Mouse (Mus musculus): ENCODE data around the gene Cdk19.

Cdk19 gene

DNA sequence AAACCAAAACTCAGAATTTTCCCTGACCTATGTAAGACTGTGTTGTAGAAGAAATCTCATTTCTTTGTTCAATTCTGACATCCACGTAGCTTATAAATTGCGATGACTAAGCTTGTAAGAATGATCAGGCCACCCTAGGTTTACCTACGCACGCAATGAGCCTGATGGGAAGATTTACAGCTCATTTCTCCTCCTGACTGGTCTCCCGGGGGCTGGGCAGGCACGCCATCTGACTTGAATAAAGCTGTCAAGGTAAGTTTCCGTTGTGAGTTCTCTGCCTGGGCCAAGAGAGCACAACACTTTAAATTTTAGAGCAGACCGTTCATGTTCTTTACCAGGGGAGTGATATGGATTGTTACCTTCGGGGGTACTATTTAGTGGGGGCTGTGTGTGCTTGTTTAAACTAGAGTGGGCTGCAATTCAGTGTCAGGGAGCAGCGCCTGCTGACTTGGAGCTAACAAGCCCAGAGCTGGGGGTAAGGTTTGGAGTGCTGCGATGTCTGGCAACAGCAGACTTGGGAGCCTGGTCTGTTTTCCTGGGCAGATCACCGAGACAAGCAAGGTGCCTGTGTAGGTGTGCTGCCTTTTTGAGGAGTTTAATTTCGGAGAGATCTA, at the start of gene Cdk19:
Gene Cdk19, plus strand, starts transcription at position 214 of the 614 bp plus-strand sequence.
- no peak for DNase-seq (ENCODE audit: low spot score)

DNA sequence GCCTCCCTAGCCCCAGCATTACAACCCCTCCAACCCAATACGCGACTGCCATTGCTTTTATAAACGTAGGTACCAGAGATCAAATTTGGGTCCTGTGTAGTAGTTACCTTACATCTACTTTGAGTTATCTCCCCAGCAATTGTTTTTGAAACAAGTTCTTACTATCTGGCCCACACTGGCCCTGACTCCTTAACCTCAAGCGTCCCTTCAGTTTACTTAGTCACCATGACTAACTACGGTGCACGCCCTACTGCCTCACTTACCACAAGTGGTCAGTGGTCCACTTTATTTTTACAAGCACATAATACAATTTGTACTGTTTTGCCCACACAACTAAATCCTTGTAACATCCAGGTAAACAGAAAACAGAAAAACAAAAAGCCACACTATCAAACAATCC, 46.7 kb upstream of the Cdk19 start:
- no peak for DNase-seq (ENCODE audit: low spot score)

DNA sequence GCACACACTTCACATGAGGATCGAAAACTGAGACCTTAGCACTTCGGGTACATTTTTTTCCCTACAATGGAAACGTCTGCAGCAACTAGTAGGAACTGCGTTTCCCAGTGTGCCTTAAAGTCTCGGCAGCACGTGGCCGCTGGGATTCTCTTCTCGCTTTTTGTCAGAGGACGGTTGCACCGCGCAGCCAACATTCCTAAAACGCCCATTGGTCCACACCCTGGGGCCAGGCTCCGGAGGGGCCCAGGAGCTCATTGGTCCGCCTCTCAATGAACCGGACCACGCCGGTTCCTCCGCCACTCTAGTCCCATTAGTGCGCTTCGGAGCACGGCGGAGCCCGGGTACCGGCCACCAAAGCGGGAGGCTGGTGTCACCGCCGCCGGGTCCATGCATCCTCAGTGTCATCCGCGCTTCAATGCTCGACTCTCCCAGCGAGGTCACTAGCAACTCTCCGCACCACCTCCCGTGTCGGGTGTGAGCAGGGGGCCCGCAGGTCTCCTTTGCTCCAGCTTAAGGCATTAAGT, 38.7 kb upstream of the Cdk19 start:
- peak; percentile 85 for DNase-seq (ENCODE audit: low spot score)

DNA sequence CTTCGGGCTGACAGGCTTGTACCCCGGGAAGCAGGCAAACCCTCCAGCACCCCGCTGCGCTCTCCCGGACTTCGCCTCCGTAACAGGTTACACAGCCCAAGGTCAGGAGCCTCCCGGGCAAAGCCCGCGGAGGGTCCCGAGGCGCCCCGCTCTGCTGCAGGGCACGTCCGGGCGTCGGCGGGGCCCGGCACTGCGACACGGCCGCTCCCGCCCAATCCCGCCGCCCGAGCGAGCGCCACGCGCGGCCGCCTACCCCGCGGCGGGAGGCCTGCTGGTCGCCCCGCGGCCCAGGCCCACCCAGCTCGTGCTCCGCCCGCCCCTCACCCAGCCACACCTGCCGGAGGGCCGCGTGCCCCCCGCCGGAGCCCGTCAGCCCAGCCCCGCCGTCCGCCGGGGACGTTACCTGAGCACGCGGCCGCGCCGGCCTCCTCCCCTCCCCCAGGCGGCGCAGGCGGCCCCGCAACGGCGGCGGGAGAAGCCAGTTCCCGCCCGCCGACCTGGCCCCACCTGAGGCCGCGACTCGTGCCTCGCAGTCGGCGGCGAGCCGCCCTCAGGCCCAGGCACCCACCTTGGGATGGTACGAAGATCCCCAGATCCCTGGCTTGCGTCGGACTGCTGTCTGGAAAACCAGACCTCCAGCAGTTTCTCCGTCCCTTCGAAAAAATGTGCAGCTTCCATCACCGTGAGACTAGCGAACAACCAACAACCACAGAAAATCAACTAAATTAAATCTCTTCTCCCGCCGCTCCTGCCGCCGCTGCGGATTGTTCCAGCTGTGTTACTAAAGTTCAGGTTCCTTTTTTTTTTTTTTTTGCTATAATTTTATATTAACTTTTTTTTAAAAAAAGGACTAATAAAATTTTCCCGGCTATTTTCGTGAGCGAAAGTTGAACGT, 37.9 kb upstream of the Cdk19 start:
- DNase-seq (ENCODE audit: low spot score): peak; percentile 78

DNA sequence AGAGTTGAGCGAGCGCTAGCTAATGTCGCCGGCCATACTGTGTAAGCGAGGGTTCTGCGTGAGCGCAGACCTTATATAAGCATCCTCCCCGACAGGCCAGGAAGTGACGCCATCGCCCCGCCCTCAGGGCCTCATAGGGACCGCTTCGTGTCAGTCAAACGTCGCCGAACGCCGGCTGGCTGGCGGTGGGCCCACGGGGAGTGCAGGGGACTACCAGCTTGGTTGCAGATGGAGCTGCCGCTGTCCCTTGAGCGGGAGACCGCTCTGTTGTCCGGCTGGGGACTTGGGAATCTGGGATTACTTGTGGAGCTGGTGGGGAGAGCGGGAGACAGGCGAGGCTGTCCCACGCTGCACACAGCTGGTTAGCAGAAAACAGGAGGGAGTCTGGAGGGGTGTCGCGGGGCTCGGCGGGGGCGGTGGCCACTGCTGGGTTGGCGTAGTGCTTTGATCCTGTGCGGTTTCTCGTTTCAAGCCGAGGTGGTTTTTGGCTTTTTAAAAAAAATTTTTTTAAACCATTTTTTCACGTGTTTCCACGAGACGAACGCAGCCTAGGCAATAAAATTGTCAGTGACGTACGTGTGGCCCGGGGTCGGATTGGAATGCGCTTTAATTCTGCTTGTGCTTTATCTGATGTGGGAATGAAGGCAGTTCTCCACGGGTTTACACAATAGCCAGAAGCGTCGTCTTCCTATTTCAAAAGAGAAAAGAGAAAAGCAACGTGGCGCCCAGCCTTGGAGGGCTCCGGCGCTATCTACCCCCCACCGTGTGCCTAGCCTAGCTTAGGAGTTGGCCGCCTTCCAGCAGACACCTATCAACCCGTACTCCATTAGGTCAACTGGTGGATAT, 37.0 kb upstream of the Cdk19 start, which contains the start of gene Amd1:
Gene Amd1, minus strand, starts transcription at position 47 of the 846 bp plus-strand sequence.
- DNase-seq (ENCODE audit: low spot score): peak; percentile 100

DNA sequence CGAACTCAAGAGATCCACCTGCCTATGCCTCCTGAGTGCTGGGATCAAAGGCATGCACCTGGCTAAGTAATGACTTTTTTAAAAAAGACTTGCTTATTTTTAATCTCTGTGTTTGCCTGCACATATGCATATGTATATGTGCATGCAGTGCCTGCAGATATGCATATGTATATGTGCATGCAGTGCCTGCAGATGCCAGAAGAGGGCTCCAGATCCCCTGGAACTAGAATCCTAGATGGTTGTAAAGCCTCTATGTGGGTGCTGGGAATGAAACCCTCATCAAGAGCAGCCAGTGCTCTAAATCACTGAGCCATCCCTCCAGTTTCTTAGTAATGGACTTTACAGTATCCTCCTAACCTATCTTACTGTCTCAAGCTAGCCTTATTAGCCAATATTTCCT, 33.4 kb upstream of the Cdk19 start:
- DNase-seq (ENCODE audit: low spot score): no peak

DNA sequence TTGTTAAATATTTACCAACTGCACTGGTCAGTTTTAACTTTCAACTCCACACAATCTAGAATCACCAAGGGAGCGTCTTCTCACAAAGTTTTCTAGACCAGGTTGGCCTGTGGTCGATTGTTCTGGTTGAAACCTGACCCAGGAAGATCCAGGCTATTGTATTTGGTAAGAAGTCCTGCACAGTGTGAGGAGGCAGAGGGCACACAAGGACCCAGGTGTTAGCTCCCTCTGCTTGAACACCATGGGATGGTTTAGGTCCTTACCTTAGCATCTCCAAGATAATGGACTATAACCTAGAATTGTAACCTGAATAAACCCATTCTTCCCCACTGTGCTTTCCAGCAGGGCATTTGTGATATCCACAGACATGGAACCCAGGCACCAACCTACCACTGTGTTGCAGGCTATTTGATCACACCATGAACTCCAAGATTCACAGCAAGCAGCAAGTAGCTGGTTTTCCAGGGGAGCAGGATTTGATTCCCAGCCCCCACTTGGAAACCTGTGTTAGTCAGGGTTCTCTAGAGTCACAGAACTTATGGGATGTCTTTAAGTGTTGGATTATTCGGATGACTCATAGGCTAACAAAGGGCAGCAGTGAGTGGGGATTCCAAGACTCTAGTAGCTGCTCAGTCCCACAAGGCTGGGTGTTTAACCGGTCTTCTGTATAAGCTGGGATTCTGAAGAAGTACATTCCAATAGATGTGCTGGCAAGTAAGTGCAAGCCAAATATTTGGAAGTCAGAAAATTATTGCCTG, 31.4 kb upstream of the Cdk19 start:
- no peak for DNase-seq (ENCODE audit: low spot score)

DNA sequence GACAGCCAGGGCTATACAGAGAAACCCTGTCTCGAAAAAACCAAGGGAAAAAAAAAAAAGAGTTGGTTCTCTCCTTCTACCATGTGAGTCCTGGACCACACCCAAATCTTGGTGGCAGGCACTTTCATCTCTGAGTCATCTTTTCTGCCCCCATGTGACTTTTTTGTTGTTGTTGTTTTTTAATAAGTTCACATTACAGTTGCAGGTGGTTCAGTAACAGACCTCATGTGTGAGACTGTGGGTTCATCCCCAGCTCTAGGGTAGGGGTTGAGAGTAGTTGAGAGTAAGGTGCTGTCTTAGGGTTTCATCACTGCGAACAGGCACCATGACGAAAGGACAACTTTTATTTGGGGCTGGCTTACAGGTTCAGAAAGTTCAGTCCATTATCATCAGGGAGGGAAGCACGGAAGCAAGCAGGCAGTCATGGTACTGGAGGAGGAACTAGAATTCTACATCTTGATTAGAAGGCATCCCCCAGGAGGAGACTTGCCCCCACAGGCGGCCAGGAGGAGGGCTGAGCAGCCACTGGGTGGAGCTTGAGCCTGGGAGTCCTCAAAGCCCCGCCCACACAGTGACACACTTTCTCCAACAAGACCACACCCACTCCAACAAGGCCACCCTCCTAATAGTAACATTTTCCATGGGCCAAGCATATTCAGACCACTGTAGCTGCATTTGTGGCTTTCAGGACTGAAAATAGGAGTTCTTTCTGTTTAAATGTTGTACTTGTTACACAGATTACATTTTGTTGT, 29.3 kb upstream of the Cdk19 start:
- DNase-seq (ENCODE audit: low spot score): peak; percentile 22

DNA sequence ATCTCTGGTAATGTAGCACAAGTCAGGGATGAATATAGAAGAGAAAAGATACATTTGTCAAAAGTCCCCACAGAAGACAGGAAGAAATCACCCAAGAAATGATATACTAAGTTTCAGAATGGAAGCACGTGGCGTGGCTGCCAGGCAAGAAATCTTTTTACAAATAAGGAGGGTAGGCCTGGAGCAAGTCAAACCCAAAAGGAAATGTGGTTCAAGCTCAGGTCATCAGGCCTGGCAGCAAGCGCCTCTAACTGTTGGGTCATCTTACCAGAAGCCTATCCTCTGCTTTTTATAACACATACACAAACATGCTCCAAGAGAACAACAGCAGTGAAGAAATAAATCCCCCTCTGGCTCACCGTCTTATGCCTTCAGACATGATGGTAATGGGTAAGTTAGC, 26.6 kb upstream of the Cdk19 start:
- peak; percentile 59 for DNase-seq (ENCODE audit: low spot score)

DNA sequence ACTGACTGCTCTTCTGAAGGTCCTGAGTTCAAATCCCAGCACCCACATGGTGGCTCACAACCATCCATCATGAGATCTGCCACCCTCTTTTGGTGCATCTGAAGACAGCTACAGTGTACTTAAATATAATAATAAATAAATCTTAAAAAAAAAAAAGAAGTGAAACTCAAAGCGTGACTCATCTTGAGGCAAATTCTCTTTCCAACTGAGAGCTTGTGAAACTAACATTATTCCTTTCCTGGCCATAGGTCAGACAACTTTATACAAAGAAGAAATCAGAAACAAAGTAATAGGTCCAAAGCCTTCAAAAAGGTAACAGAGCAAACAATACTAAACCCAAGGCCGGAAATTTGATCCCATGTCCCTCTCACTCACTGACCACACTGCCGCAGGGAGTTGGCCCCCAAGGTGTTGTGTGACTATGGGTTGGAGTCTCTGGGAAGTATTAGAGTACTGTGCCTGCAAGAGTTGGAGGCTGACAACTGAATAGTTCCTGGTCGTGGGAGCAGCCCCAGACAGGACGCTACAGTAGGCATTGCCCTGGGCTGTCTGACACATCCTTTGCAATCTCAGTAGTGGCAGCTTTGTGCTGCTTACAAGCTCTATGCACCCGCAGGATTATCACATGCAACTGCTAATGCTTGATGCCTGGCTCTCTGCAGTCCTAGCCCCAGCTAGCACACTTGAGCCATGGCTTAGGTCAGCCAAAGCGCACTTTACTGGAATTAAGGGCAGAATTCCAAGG, 22.4 kb upstream of the Cdk19 start:
- DNase-seq (ENCODE audit: low spot score): no peak

DNA sequence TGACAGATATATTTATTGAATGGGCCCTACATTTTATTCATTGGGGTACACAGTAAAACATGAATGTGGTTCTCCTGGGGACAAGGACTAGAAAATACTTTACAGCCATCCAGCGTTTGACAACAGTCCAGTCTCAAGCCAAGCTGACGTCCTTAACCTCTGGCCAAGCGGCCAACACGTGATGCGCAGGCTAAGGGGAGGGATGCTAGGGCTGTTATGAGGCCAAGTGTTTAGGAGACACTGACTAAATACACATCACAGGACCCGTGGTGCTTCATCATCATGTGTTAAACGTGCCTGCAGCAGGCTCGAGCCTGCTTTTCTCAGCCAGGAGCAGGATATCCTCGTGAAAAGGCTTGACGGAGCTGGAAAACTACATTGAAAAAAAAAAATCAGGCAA, 19.1 kb upstream of the Cdk19 start:
- DNase-seq (ENCODE audit: low spot score): no peak

DNA sequence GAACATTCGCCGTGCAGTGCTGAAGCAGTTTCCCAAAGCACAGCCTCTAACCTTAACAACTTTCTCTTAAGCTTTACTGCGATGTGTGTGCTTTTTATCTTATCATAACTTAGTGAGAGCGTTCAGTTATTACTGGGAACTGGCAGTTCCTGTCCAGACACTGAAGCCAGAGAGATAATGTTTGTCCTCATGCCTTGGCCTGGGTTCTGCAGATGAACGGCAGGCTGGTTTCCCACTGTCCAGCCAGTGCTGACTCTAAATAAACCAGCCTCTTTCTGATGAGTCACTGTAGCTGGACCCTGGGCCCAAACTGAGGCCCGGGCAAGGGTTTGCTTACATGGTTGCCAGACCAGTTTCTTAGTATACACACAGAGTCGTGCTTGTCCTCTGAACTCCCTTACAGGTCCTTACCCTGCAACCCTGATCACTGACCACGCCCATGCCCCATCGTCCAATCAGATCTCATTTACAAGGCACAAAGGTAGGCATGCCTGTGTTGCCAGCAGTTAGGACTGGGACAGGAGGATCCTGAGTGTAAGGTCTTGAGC, 11.3 kb upstream of the Cdk19 start:
- DNase-seq (ENCODE audit: low spot score): peak; percentile 79

DNA sequence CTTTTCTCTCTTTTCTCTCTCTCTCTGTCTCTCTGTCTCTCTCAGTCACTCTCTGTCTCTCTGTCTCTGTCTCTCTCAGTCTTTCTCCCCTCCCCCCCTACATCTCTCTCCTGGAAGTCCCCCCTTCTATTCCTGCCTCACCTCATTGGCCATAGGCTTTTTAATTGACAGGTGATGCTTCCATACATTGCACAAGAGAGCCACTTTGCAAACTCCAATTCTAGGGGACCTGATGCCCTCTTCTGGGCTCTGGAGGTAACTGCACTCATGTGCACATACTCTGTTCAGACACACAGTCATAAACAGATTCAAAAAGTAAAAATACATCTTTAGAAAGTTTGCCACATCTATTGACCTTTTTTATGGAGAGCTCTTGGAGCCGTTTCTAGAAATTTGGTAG, 9.1 kb upstream of the Cdk19 start:
- no peak for DNase-seq (ENCODE audit: low spot score)

DNA sequence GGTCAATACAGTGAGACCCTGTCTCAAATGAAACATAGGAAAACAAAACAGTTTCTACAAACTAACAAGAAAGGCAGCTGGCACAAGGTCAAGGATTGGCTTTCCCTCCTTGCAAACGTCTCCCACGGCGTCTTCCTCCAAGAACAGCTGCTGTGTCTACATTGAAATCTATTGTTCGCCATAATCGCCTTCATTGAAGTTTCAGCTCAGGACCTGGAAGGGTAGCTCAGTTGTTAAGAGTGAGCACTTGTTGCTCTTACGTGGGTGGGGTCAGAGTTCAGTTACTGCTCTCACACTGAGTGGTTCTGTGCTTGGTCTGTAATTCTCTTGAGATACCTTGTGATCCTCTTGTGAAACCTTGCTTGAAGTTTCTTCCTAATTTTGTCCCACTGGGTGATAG, 6.5 kb upstream of the Cdk19 start:
- DNase-seq (ENCODE audit: low spot score): no peak

DNA sequence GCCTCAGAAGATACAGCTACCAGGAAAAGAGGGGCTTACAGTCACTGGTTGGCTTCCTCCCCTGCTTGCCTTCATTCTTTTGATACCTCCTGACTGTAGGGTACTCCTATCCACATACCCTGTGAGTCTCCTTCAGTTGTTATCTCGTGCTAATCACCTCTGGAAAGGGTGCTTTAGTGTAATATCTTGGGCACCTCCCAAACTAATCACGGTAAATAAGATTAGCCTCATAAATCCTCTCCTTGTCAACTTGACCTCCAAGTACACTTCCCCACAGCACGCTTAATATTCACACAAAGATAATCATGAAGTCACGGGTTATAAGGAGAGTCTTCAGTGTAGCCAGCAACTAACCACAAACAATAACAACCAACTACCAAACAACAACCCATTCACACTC, 2.7 kb downstream of the Cdk19 start:
- DNase-seq (ENCODE audit: low spot score): no peak

DNA sequence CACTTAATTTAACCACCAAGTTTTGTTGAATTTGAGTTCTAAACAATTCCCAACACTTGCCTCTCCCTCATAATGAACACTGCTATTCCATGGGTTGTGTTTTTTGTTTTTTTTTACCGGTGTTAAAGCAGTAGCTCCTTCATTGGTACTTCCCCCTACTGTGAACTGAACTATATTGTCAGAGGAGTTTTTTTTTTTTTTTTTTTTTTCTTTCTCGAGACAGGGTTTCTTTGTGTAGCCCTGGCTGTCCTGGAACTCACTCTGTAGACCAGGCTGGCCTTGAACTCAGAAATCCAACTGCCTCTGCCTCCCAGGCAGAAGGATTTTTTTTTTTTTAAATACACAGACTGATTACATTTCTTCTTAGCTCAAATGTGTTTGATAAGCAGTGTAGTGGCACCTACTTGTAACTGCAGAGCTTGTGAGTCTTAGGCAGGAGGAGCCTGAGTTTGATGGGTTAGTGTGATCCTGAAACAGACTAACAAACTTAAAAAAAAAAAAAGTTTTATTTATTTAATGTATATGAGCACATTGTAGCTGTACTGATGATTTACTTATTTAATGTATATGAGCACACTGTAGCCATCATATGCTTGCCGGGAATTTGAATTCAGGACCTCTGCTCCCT, 7.5 kb downstream of the Cdk19 start:
- no peak for DNase-seq (ENCODE audit: low spot score)

DNA sequence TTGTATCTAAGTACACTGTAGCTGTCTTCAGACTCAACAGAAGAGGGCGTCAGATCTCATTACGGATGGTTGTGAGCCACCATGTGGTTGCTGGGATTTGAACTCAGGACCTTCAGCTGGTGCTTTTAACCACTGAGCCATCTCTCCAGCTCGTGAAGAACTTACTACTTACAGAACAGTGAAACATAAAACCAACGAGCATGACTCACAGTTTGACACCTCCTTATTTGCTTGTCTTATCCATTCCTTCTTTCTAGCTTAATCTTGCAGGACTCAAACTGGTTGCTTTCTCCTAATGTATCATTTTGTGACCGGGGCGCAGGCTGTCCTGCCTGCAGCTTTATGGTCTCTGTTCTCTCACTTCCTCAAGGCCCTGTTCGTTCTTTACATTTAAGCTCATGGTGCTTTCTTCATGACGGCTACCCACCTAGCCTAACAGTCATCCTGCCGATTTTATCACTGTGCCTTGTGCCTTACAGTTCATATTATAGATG, 8.1 kb downstream of the Cdk19 start:
- DNase-seq (ENCODE audit: low spot score): no peak

DNA sequence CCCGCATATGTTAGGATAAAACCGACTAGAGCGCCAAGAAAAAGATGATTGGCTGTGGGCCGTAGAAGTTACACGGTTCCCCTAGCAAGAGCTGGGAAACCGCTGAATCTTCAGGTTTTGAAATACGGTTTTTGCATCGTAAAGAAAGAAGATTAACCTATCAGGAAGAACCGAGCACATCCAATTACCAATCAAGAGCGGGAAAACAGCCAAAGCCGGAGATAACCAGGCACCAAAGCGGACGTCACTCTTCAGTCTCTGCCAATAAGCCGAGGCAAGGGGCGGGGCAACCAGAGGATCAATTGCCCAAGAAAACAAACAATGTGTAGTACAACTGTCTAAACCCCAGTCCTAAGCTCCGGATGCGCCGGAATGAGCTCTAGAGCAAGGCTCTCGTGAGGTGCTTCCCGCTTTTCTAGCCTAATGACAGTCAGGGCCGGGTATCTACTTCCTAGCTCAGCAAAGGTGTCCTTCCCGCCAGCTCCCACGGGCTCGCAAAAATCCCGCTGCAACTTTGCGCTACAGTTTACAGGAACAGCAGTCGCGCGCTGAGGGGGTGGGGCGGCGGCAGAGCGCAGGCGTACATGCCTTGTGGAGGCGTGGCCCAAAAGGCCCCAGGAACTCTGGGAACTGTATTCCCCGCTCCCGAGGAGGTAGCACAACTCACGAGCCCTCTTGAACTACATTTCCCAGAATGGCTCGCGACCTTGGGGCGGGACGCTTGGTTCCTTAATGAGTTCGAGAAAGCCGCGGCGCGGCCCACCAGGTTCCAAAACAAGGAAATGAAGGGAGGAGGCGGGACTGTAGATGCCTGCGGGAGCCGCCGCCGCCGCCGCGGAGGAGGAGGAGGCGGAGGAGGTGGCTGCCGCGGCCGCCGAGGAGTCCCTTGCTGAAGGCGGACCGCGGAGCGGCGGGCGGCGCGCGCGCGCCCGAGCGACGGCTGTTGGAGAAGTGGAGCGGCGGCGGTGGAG, 9.5 kb downstream of the Cdk19 start:
- peak; percentile 99 for DNase-seq (ENCODE audit: low spot score)
